Mouse (Mus musculus) E14TG2a.4 (cell line): ENCODE data around the gene Sparc.

Experiments used
- CTCF ChIP-seq: conservative IDR thresholded peaks from 2 replicates; pipeline ENCODE4 v1.5.1; 2014; ENCODE audit warnings: low read length
- NANOG ChIP-seq: IDR thresholded peaks from 2 replicates; pipeline ENCODE4 v1.6.1; 2014; ENCODE audit warnings: borderline replicate concordance, low read length, mixed read lengths
- POU5F1 ChIP-seq: IDR thresholded peaks from 2 replicates; pipeline ENCODE4 v1.6.1; 2014; ENCODE audit warnings: low read length, borderline replicate concordance

DNA sequence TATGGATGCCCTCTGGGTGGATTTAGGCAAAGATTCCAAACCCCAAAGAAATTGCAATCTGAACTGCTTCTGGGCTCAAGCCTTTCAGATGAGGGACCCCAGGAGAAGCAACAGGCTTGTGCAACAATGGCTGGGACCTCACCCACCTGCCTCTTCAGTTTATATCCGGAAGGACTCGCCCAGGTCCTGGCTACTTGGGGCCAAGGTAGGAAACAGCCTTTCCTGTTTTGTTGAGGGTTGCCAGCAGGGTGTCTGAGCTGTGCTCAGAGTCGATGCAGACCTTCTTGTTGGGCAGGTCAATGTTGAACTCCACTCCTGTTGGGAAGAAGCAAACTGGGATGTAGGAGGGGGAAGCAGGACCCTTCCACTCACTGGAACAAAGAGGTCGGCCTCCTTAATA lies 27.3 kb upstream of the Sparc start:
- TF ChIP-seq CTCF (no peak), POU5F1 (no peak), NANOG (no peak)
